Mouse (Mus musculus): Measurements from ENCODE around the gene 5730409E04Rik.
A peak's percentile ranks its signal among the peaks of the same experiment; 100 is the strongest.

The 5730409E04Rik gene

GRCm38 (mm10) chr4:126609606-126610181, at the start of gene 5730409E04Rik:
5730409E04Rik (plus strand) TSS chr4:126609818.
- DNase-seq (ENCODE audit: low read depth) = no peak

- DNase-seq (ENCODE audit: low read depth) = no peak
Measured at GRCm38 (mm10) chr4:126563798-126564197, 45.8 kb upstream of the 5730409E04Rik start.

- DNase-seq (ENCODE audit: low read depth) = no peak
Measured at GRCm38 (mm10) chr4:126567243-126567642, 42.4 kb upstream of the 5730409E04Rik start.

GRCm38 (mm10) chr4:126569783-126570182, 39.8 kb upstream of the 5730409E04Rik start:
- DNase-seq (ENCODE audit: low read depth) = no peak

DNA sequence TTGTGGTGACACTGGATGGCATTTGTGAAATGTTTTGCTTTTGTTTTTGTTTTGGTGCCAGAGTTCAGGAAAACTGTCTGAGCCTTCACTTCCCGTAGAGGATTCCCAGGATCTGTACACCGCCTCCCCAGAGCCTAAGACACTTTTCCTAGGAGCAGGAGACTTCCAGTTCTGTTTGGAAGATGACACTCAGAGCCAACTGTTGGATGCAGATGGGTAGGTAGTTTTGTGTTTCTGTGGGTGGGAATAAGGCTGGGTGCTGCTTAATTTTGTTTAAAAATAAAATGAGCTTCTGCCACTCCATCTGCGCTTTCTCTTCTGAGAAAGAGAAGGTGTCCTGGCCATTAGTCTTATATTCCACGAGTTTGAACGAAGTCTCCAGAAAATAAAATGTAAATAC, 33.3 kb upstream of the 5730409E04Rik start:
- DNase-seq (ENCODE audit: low read depth) = no peak

DNA sequence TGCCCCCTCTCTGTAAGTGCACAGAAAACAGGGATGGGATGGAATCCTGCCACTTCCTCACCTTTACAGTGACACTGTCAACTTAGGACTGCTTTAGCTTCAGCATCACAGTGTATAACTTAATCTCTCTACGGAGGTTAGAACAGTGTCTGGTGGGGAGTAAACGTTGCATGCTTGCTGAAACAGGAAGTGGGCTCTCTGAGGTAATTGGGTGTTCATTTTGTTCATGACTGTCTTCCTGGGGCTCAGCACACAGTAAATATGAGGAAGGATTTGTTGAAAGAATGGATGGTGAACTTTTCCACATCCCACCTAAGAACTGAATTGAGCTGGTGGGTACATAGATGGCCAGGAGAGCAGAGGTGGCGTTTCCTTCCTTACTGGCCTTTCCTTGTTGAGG, 31.7 kb upstream of the 5730409E04Rik start:
- no peak for DNase-seq (ENCODE audit: low read depth)

DNA sequence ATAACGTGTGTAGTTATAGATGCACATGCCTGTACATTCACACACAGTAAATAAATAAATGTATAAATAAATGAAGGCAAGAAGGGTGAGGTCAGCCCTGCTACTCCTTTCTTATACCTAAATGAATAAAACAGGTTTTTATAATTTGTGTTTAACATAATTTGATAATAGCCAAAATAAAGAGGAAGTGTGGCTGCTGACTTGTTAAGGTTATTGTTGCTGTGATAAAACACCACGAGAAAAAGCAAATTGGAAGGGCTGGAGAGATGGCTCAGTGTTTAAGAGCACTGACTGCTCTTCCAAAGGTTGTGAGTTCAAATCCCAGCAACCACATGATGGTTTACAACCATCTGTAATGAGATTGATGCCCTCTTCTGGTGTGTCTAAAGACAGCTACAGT, 30.5 kb upstream of the 5730409E04Rik start:
- no peak for DNase-seq (ENCODE audit: low read depth)

DNA sequence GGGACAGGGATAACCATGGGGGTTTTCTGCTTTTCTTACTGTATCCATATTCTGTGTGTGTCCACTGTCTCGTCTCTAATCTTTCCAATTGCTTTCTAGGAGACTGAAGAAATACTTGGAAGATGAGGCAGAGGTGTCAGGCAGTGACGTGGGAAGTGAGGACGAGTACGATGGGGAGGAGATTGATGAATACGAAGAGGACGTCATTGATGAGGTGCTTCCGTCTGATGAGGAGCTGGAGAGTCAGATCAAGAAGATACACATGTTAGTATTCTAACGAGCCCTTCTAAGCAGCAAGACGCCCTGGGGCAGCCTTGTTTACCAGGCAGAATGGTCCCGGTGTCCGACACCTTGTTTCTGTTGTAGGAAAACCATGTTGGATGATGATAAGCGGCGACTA, 23.9 kb upstream of the 5730409E04Rik start:
- no peak for DNase-seq (ENCODE audit: low read depth)

GRCm38 (mm10) chr4:126592039-126592438, 17.6 kb upstream of the 5730409E04Rik start:
- no peak for DNase-seq (ENCODE audit: low read depth)

- peak; percentile 42 for DNase-seq (ENCODE audit: low read depth)
Measured at GRCm38 (mm10) chr4:126599971-126600754, 9.5 kb upstream of the 5730409E04Rik start.

- no peak for DNase-seq (ENCODE audit: low read depth)
Measured at GRCm38 (mm10) chr4:126601597-126602444, 7.8 kb upstream of the 5730409E04Rik start.

GRCm38 (mm10) chr4:126602445-126602762, 7.2 kb upstream of the 5730409E04Rik start:
- no peak for DNase-seq (ENCODE audit: low read depth)

DNA sequence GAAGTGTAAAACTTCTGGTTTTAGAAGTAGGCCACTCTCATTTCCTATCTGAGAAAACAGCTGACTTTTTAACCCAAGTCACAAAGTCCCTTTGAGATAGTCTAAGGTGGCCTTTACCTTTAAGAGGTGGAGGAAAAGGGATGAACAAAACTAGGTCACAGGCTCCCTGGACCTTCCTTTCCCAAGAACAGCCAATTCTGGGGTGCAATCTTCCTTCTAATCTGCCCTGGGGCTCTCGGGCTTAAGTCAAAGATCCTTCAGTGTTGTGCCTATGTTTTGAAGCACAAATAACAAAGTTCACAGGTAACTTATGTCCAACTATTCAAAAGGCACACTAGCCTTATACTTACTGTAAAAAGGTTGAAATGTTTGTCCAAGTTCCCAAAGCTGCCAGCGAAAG, 5.5 kb upstream of the 5730409E04Rik start:
- DNase-seq (ENCODE audit: low read depth) = no peak

GRCm38 (mm10) chr4:126605751-126606150, 3.9 kb upstream of the 5730409E04Rik start:
- DNase-seq (ENCODE audit: low read depth) = no peak

DNA sequence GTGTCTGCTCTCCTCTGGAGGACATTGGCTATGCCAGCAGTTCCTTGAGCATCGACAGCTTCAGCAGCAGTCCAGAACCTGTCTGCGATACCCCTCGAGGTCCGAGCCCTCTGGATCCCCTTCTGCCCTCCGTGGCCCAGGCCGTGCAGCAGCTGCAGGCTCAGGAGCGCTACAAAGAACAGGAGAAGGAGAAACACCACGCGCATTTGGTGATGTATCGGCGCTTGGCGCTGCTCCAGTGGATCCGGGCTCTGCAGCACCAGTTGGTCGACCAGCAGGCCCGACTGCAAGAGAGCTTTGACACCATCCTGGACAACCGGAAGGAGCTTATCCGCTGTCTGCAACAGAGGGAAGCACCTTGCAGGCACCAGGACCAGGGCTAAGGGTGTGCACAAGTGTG, 2.4 kb downstream of the 5730409E04Rik start:
- DNase-seq (ENCODE audit: low read depth) = no peak

GRCm38 (mm10) chr4:126616312-126616711, 6.7 kb downstream of the 5730409E04Rik start:
- no peak for DNase-seq (ENCODE audit: low read depth)

GRCm38 (mm10) chr4:126619691-126620330, 10.2 kb downstream of the 5730409E04Rik start:
- no peak for DNase-seq (ENCODE audit: low read depth)

DNA sequence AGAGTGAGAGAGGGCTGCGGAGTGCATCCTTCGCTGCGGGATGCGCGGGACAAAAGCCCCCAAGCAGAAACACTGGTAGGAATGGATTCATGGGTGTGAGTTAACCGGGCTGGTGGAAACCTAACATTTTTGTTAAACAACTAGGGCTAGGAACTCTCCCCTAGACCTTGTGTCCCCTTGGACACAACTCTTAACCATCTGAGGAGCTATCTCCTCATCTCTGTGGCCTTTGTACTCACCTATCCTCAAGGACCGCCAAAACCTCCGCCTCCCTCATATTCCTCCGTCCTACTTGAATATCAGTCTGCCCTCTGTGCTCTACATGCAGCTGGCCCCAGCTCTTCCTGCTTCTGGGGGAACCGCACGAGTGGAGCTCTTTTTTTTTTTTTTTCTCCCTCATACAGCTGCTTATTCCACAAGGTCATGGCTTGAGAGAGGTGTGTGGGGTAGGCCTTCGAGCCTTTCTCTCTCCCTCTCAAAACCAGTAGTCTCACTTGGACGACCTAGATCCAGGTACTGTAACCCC, 10.8 kb downstream of the 5730409E04Rik start:
- DNase-seq (ENCODE audit: low read depth) = no peak

GRCm38 (mm10) chr4:126627021-126627681, 17.5 kb downstream of the 5730409E04Rik start:
- no peak for DNase-seq (ENCODE audit: low read depth)

DNA sequence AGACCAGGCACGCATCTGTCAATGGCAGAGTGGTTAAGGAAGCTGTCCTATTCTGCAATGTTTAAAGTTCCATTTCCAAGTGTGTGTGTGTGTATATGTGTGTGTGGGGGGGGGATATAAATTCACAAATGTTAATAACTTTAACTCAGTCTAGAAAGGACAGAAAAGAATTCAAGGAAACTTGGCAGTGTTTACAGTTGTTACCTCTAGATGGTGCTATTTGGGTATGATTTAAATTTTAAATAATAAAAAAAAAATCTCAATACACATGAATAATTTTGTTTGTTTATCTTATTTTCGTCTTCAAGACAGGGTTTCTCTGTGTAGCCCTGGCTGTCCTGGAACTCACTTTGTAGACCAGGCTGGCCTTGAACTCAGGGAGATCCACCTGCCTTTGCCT, 22.3 kb downstream of the 5730409E04Rik start:
- no peak for DNase-seq (ENCODE audit: low read depth)

GRCm38 (mm10) chr4:126632668-126633067, 23.1 kb downstream of the 5730409E04Rik start:
- no peak for DNase-seq (ENCODE audit: low read depth)

DNA sequence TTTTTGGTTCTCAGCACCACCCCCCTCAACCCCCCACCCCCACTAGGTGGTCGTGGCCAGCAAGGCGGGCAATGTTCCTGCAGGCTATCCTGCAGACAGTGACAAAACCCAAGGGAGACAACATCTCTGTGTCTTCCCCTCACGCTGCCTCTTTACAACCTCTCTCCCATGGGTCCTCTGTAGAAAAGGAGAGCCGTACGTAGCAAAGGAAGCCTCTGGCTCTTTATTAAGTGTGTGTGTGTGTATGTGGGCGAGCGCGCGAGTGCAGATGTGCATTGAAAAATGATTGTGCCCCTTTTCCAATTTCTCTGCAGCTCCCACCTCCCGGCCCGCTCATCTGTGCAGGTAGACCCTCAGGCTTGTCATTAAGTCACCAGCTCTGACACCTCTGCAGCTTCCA, 26.7 kb downstream of the 5730409E04Rik start:
- no peak for DNase-seq (ENCODE audit: low read depth)

Measured in c-Kit-positive CD71-negative TER-119-negative erythroid progenitor cells, embryonic 14.5 days (primary cell).